Mouse (Mus musculus): ENCODE data around the gene Shoc2. TPM values are rescaled to one million over a fixed set of nuclear protein-coding genes. Genes with fewer than 3 reads are reported as not detected.

The Shoc2 gene
- polyA plus RNA-seq, 1 experiment, result not detected

DNA sequence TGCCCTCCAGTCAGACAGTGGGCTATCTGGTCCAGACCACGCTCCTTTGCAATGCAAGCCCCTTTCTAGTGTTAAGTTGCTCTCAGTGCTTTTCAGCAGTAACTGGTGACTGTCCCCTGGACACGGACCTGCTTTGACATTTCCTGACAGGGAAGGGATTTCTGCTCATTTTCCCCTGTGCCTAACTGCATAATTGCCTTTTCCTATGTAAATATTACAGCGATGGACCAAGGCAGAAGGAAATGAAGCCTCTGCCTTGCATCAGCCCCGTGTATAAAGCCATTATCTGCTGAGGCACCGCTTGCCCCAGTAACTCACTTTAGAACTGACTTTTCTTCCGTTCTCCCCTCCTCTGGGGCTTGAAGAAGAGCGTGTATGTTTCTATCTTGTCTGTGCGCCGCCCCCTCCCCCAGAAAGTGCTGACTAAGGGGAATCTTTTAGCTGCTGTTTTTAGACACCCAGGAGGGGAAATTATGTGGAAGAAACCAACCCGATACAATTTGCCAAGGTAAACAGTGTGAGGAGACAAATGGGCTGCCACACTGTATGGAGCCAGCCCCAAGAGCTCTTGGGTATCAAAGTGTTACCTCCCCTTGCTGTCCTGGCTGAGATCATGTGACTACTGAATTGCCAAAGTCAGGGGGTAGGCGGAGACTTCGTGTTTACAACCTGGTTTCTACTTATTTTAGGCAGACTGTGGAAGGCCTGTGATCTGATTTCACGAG, 104.2 kb downstream of the Shoc2 start:
- H3K4me3 ChIP-seq (ENCODE audit: insufficient read depth, low read depth, low read length), result no peak overlapping the region
- 37% methylated on average over 13 of the region's 13 CpGs for WGBS
- no peak for TF ChIP-seq POLR2A (IDR thresholded peaks at IDR 0.05; ENCODE audit: insufficient read depth, low read depth, low read length)
- TF ChIP-seq CTCF (IDR thresholded peaks at IDR 0.05; ENCODE audit: insufficient read depth, low read depth, low read length), result no peak
- no peak overlapping the region for H3K27ac ChIP-seq (ENCODE audit: insufficient read depth, low read depth, low read length)
- peaks cover 22% of the 10 kb centered on the region for H3K4me1 ChIP-seq (ENCODE audit: control insufficient read depth, insufficient read depth, low read length)

GRCm38 (mm10) chr19:54051651-54052050, 107.5 kb downstream of the Shoc2 start:
- 78% methylated on average over 4 of the region's 4 CpGs for WGBS
- Histone ChIP-seq H3K27ac (ENCODE audit: insufficient read depth, low read depth, low read length) (no peak overlapping the region), H3K4me1 (ENCODE audit: control insufficient read depth, insufficient read depth, low read length) (peaks cover 9% of the 10 kb centered on the region), H3K4me3 (ENCODE audit: insufficient read depth, low read depth, low read length) (no peak overlapping the region)
- TF ChIP-seq POLR2A (IDR thresholded peaks at IDR 0.05; ENCODE audit: insufficient read depth, low read depth, low read length), result no peak
- TF ChIP-seq CTCF (IDR thresholded peaks at IDR 0.05; ENCODE audit: insufficient read depth, low read depth, low read length), result no peak

GRCm38 (mm10) chr19:54055845-54056244, 111.7 kb downstream of the Shoc2 start:
- TF ChIP-seq POLR2A (IDR thresholded peaks at IDR 0.05; ENCODE audit: insufficient read depth, low read depth, low read length) (no peak), CTCF (IDR thresholded peaks at IDR 0.05; ENCODE audit: insufficient read depth, low read depth, low read length) (no peak)
- H3K4me3 ChIP-seq (ENCODE audit: insufficient read depth, low read depth, low read length), result no peak overlapping the region
- H3K4me1 ChIP-seq (ENCODE audit: control insufficient read depth, insufficient read depth, low read length), result no peaks in the 10 kb centered on the region
- no peak overlapping the region for H3K27ac ChIP-seq (ENCODE audit: insufficient read depth, low read depth, low read length)
- WGBS, result 59% methylated on average over 5 of the region's 5 CpGs

- Histone ChIP-seq H3K27ac (ENCODE audit: insufficient read depth, low read depth, low read length) (no peak overlapping the region), H3K4me1 (ENCODE audit: control insufficient read depth, insufficient read depth, low read length) (no peaks in the 10 kb centered on the region), H3K4me3 (ENCODE audit: insufficient read depth, low read depth, low read length) (no peak overlapping the region)
- 97% methylated on average over 7 of the region's 7 CpGs for WGBS
- TF ChIP-seq CTCF (IDR thresholded peaks at IDR 0.05; ENCODE audit: insufficient read depth, low read depth, low read length) (no peak), POLR2A (IDR thresholded peaks at IDR 0.05; ENCODE audit: insufficient read depth, low read depth, low read length) (no peak)
Measured at GRCm38 (mm10) chr19:54068447-54068846, 124.3 kb downstream of the Shoc2 start.

DNA sequence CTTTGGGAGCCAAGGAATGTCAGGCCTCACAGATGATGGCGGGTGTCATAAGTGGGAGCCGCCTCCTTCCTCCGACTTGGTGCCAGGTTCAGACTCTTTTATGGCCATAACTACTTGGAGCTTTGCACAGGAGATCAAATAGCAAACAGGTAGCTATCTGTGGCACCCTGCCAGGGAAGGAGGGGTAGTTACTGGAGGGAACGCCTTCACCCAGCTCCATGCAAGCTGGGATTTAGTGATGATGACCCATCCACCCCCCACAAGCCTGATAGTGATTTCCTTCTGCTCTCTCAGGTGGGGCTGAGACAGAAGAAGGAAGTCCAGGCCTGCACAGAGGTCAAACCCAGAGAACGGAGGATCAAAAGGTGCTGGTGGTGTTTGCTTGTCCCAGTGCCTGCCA, 126.4 kb downstream of the Shoc2 start:
- no peak for TF ChIP-seq CTCF (IDR thresholded peaks at IDR 0.05; ENCODE audit: insufficient read depth, low read depth, low read length)
- TF ChIP-seq POLR2A (IDR thresholded peaks at IDR 0.05; ENCODE audit: insufficient read depth, low read depth, low read length), result no peak
- H3K4me1 ChIP-seq (ENCODE audit: control insufficient read depth, insufficient read depth, low read length), result no peaks in the 10 kb centered on the region
- H3K27ac ChIP-seq (ENCODE audit: insufficient read depth, low read depth, low read length), result no peak overlapping the region
- WGBS, result 87% methylated on average over 5 of the region's 5 CpGs
- H3K4me3 ChIP-seq (ENCODE audit: insufficient read depth, low read depth, low read length), result no peak overlapping the region

- 79% methylated on average over 5 of the region's 5 CpGs for WGBS
- H3K4me1 ChIP-seq (ENCODE audit: control insufficient read depth, insufficient read depth, low read length), result peaks cover 3% of the 10 kb centered on the region
- H3K27ac ChIP-seq (ENCODE audit: insufficient read depth, low read depth, low read length), result no peak overlapping the region
- TF ChIP-seq CTCF (IDR thresholded peaks at IDR 0.05; ENCODE audit: insufficient read depth, low read depth, low read length), result no peak
- no peak for TF ChIP-seq POLR2A (IDR thresholded peaks at IDR 0.05; ENCODE audit: insufficient read depth, low read depth, low read length)
- H3K4me3 ChIP-seq (ENCODE audit: insufficient read depth, low read depth, low read length), result no peak overlapping the region
Measured at GRCm38 (mm10) chr19:54072233-54072800, 128.2 kb downstream of the Shoc2 start.

DNA sequence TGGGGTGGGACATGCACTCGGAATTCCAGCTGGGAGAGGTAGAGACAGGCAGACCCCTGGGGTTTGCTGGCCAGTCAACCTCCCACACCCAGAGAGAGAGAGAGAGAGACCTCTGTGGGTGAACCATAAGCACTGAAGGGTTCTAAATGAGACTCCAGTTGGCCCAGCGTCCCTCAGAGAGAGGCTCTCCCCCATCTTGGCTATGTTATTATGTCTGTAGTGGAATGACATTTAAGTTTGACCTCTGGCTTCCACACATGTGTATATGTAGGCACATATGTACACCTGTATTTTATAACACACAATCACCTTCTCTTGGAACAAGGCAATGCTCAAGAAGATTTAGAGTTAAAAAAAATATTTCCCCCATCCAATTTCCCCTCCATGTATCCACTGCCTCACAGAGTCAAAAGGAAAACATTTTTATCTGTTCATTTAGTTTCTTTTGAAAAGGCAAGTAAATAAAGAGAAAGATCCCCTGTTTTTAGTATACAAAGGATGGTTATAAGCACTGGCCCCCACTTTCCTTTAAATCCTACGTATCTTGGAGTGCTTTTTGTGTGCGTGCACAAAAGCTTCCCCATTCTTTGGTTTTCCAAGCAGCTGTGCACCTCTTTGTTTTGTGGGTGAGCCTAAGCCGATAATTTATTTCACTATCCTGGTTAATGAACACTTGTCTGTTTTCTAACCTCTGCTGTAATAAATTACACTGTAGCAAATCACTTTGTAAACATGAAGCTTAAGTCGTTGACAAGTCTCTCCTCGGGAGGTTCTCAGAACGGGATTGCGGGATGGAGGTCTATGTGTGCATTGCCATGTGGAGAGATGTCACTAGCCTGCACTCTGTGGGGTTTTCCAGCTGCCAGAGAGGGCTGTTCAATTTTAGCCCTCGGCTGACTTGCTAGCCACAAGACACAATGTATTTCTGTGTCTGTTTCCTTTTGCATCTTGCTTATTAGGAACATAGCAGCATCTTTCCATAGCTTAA, 132.6 kb downstream of the Shoc2 start:
- Histone ChIP-seq H3K4me1 (ENCODE audit: control insufficient read depth, insufficient read depth, low read length) (peaks cover 3% of the 10 kb centered on the region), H3K27ac (ENCODE audit: insufficient read depth, low read depth, low read length) (no peak overlapping the region), H3K4me3 (ENCODE audit: insufficient read depth, low read depth, low read length) (no peak overlapping the region)
- 22% methylated on average over 10 of the region's 10 CpGs for WGBS
- no peak for TF ChIP-seq CTCF (IDR thresholded peaks at IDR 0.05; ENCODE audit: insufficient read depth, low read depth, low read length)
- TF ChIP-seq POLR2A (IDR thresholded peaks at IDR 0.05; ENCODE audit: insufficient read depth, low read depth, low read length), result no peak

- WGBS, result 90% methylated on average over 9 of the region's 9 CpGs
- Histone ChIP-seq H3K4me1 (ENCODE audit: control insufficient read depth, insufficient read depth, low read length) (peaks cover under 1% of the 10 kb centered on the region), H3K27ac (ENCODE audit: insufficient read depth, low read depth, low read length) (no peak overlapping the region), H3K4me3 (ENCODE audit: insufficient read depth, low read depth, low read length) (no peak overlapping the region)
- TF ChIP-seq CTCF (IDR thresholded peaks at IDR 0.05; ENCODE audit: insufficient read depth, low read depth, low read length), result no peak
- TF ChIP-seq POLR2A (IDR thresholded peaks at IDR 0.05; ENCODE audit: insufficient read depth, low read depth, low read length), result no peak
Measured at GRCm38 (mm10) chr19:54081303-54081702, 137.2 kb downstream of the Shoc2 start.
